Mouse (Mus musculus) brain, adult 2 months (tissue): ENCODE measurements at regions not wholly inside any gene's neighbourhood (a gene's known extent, or its start where the extent isn't known, plus 50 kb on each side); places are given as distances from the start of the nearest gene placed in this dataset.

ENCODE experiments used
- DNase-seq: peaks from one replicate; pipeline ENCODE4 v3.0.0; 2011; ENCODE audit warnings: low read depth, low spot score

GRCm38 (mm10) chr6:147822215-147822614 lies 224.8 kb upstream of the Far2 start:
- no peak for DNase-seq

GRCm38 (mm10) chr6:147832521-147832920 lies 214.5 kb upstream of the Far2 start:
- DNase-seq, result no peak

GRCm38 (mm10) chr6:147833501-147833900 lies 213.6 kb upstream of the Far2 start:
- DNase-seq, result no peak

GRCm38 (mm10) chr6:147838846-147839245 lies 208.2 kb upstream of the Far2 start:
- DNase-seq, result no peak

- no peak for DNase-seq
Observed at GRCm38 (mm10) chr6:147849988-147850387, 197.1 kb upstream of the Far2 start.

- DNase-seq, result no peak
Observed at GRCm38 (mm10) chr6:147861116-147861515, 185.9 kb upstream of the Far2 start.

GRCm38 (mm10) chr6:147871033-147871432 lies 176.0 kb upstream of the Far2 start:
- no peak for DNase-seq

- peak; percentile 6 for DNase-seq
Observed at GRCm38 (mm10) chr6:147873173-147873572, 173.9 kb upstream of the Far2 start.

- DNase-seq, result no peak
Observed at GRCm38 (mm10) chr6:147878485-147878884, 168.6 kb upstream of the Far2 start.

GRCm38 (mm10) chr6:147885902-147886301 lies 161.2 kb upstream of the Far2 start:
- no peak for DNase-seq

GRCm38 (mm10) chr6:147919697-147920096 lies 127.4 kb upstream of the Far2 start:
- no peak for DNase-seq

- no peak for DNase-seq
Observed at GRCm38 (mm10) chr6:147921091-147921490, 126.0 kb upstream of the Far2 start.

- DNase-seq, result no peak
Observed at GRCm38 (mm10) chr6:147922506-147922905, 124.6 kb upstream of the Far2 start.

- no peak for DNase-seq
Observed at GRCm38 (mm10) chr6:147923246-147923645, 123.8 kb upstream of the Far2 start.

GRCm38 (mm10) chr6:147928951-147929350 lies 118.1 kb upstream of the Far2 start:
- no peak for DNase-seq

- no peak for DNase-seq
Observed at GRCm38 (mm10) chr6:147944020-147944419, 103.0 kb upstream of the Far2 start.

GRCm38 (mm10) chr6:147944940-147945676 lies 102.0 kb upstream of the Far2 start:
- no peak for DNase-seq

- DNase-seq, result peak; percentile 56
Observed at GRCm38 (mm10) chr6:147947997-147948396, 99.1 kb upstream of the Far2 start.

- DNase-seq, result no peak
Observed at GRCm38 (mm10) chr6:147951642-147952041, 95.4 kb upstream of the Far2 start.

GRCm38 (mm10) chr6:147953058-147953679 lies 93.9 kb upstream of the Far2 start:
- peak; percentile 35 for DNase-seq

GRCm38 (mm10) chr6:147953753-147954152 lies 93.3 kb upstream of the Far2 start:
- DNase-seq, result no peak

- no peak for DNase-seq
Observed at GRCm38 (mm10) chr6:147954253-147954652, 92.8 kb upstream of the Far2 start.
